Mouse (Mus musculus): ENCODE data around the gene Pitpnc1. TPM values are rescaled to one million over a fixed set of nuclear protein-coding genes. Genes with fewer than 3 reads are reported as not detected.

Pitpnc1 gene
- polyA plus RNA-seq, 1 experiment: 15.9 TPM

DNA sequence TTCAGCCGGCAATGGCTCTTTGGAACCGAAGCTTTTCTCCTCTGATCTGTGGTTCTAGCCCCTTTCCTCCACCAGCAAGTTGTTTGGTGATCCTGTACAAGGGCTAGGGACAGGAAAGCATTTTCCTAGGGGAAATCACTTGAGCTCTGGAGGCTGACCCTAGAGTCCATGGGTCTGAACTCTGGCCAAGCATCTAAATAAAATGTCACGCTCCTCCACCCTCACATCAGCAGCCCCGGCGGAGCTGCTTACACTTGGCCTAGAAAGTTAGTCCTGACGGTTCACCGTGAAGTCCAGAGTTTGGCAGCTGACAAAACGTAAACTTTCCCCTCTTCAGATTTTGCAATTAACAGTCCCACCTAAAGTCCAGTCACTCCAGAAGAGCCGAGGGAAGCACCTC, 90.5 kb downstream of the Pitpnc1 start:
- no peak for TF ChIP-seq GATA1 (IDR thresholded peaks at IDR 0.05; ENCODE audit: low read length)

- TF ChIP-seq GATA1 (IDR thresholded peaks at IDR 0.05; ENCODE audit: low read length): no peak
Measured at GRCm38 (mm10) chr11:107379089-107379845, 91.2 kb downstream of the Pitpnc1 start.

DNA sequence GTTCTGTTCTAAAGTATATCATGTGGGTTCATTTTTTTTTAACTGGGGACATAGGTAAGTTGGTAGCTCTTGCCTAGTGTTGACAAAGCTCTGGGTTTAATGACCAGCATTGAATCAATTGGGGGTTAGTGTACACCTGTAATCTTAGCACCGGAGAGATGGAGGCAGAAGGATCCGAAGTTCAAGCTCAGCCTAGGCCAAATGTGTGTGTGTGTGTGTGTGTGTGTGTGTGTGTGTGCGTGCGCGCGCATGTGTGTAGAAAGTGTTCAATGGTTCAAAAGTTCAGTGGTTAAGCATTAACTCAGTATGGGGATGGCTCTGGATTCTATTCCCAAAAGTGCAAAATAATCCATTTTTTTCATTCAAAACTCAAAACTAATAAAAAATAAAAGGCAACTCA, 93.2 kb downstream of the Pitpnc1 start:
- TF ChIP-seq GATA1 (IDR thresholded peaks at IDR 0.05; ENCODE audit: low read length): no peak

- no peak for TF ChIP-seq GATA1 (IDR thresholded peaks at IDR 0.05; ENCODE audit: low read length)
Measured at GRCm38 (mm10) chr11:107376272-107376671, 94.2 kb downstream of the Pitpnc1 start.

GRCm38 (mm10) chr11:107375816-107376215, 94.7 kb downstream of the Pitpnc1 start:
- no peak for TF ChIP-seq GATA1 (IDR thresholded peaks at IDR 0.05; ENCODE audit: low read length)

GRCm38 (mm10) chr11:107373569-107373968, 96.9 kb downstream of the Pitpnc1 start:
- no peak for TF ChIP-seq GATA1 (IDR thresholded peaks at IDR 0.05; ENCODE audit: low read length)

DNA sequence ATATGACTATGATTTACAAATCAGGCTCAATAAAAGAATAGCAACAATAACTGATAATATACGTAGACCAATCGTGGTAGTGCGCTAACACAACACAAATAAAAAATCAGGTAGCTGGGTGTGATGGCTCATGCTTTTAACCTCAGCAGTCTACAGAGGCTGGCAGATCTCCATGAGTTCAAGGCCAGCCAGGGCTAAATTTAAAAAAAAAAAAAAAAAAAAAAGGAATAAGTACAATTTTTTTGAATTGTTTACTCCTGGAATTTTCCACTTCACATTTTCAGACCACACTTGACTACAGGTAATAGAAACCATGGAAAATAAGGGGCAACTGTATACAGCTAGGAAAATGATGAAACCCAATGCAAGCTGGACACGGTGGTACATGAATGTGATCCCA, 97.3 kb downstream of the Pitpnc1 start:
- TF ChIP-seq GATA1 (IDR thresholded peaks at IDR 0.05; ENCODE audit: low read length): no peak

- no peak for TF ChIP-seq GATA1 (IDR thresholded peaks at IDR 0.05; ENCODE audit: low read length)
Measured at GRCm38 (mm10) chr11:107372688-107373087, 97.8 kb downstream of the Pitpnc1 start.

GRCm38 (mm10) chr11:107370476-107370875, 100.0 kb downstream of the Pitpnc1 start:
- TF ChIP-seq GATA1 (IDR thresholded peaks at IDR 0.05; ENCODE audit: low read length): no peak

DNA sequence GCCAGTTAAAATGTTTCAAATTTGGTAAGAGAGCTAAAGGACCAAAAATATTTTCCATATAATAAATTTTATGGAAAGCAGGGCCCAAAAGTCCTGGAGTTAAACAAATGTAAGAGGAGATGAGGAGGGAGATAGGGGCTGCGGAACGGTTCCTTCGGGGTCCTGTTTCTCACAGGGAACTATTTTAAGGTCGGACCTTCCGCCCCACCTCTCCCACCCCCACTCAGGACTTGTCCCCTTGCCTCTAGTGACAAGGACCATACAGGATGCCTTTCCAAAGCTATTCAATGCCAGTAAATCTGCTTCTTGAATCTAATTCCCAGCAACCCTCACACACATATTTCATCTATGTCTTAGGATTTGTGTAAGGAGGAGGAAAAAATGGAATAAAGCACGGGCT, 100.8 kb downstream of the Pitpnc1 start:
- TF ChIP-seq GATA1 (IDR thresholded peaks at IDR 0.05; ENCODE audit: low read length): no peak

DNA sequence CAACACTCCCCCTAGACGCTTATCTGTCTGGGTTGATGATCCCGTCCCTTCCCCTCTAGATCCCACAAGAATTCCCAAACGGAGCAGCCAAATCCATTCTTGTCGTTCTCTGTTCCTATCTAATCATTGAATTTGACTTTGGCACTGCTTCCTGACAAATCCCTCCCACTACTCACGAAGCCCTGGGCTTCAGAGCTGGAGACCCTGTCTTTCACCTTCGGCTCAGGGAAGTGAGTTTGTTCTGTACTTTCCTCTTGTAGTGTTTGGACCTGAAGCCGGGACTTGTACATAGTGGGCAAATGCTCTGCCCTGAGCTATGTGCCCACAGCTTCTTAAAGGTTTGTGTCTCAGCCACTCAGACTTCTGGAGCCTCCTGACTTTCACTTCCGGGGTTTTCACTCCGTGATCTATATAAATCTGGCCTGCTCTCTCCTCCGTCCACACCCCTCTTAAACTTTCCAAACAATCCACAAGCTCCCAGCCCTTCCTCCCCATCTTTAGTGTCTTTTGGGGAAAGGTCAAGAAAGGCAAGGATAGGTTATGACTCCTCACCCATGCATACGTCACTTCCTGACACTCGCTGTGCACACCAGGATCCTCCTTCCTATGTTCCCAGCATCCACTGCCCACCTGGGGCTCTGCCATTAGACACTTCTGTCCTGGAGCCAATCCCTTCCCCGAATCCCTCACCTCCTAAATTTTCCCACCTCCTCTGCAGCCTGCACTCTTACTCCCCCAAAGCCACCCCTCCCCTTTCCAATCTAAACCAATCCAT, 104.4 kb downstream of the Pitpnc1 start:
- TF ChIP-seq GATA1 (IDR thresholded peaks at IDR 0.05; ENCODE audit: low read length): no peak

- no peak for TF ChIP-seq GATA1 (IDR thresholded peaks at IDR 0.05; ENCODE audit: low read length)
Measured at GRCm38 (mm10) chr11:107358695-107359094, 111.8 kb downstream of the Pitpnc1 start.

GRCm38 (mm10) chr11:107356224-107356623, 114.3 kb downstream of the Pitpnc1 start:
- TF ChIP-seq GATA1 (IDR thresholded peaks at IDR 0.05; ENCODE audit: low read length): no peak

GRCm38 (mm10) chr11:107355526-107355925, 115.0 kb downstream of the Pitpnc1 start:
- no peak for TF ChIP-seq GATA1 (IDR thresholded peaks at IDR 0.05; ENCODE audit: low read length)

DNA sequence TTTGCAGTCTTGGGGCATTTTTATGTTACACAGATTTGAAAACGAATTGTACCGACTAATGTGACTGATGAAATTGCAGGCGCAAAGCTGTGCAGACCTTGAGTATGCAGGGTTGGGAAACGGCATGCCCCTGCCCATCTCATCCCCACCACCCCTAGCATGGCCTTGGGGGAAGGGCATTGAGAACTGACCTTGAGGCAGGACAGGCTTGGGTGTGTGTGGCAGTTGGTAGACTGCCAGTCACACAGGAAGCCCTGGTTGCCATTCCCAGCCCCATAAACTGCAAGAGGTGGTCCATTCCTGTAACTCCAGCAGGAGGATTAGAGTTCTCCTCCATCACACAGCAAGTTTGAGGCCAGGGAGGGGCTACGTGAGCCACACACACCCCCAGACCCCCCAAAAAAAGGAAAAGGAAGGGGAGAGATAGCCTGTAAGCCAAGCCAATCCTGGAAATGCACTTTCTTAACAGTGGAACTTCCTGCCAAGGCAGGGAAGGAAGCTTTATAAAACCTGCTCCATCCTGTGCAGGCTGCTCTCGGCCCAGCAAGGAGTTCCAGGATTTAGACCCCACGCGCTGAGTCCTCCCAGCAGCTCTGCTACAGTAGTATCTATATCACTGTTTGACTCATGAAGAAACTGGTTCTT, 115.9 kb downstream of the Pitpnc1 start:
- no peak for TF ChIP-seq GATA1 (IDR thresholded peaks at IDR 0.05; ENCODE audit: low read length)

- no peak for TF ChIP-seq GATA1 (IDR thresholded peaks at IDR 0.05; ENCODE audit: low read length)
Measured at GRCm38 (mm10) chr11:107352596-107352995, 117.9 kb downstream of the Pitpnc1 start.

Measured in G1E-ER4 (cell line).